Mouse (Mus musculus): ENCODE results near the gene Itpk1.

The Itpk1 gene

DNA sequence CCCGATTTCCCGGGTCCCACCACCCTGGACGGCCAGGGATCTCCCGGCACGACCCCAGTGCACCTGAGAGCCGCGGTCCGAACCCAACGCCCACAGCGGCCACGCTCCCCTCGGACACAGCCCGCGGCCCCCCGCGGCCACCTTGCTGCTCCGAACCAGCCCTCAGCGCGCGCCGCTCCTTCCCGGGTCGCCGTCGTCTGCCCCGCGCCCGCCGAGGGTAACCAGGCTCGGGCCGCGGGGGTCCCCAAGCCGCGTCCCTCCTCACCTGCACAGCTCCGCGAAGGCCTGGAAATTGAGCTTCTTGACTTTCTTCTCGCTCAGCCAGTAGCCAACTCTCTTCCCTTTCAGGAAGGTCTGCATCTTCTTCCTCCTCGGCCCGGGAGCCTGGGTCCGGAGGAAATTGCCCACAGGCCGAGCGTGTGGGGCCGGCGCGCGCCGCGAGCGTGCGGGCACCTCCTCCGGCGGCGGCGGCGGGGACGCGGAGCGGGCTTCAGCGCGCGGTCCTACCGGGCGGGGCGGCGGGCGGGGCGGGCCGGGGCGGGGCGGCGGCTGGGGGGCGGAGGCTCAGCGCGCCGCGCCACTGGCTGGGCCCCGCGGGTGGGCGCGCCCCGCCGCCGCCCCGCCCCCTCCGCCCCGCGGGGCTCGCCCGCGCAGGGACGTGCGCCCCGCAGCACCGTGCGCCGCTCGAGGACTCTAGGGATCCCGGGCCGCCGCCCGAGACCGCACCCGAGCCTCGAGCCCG, at the start of gene Itpk1:
Gene Itpk1 (minus strand): TSS at position 474 of the 742 bp plus-strand sequence.
- in situ Hi-C loops (cut with MboI; ENCODE audit: low pct_unique_long_range_greater_than_20kb in 1 of 2, low sequenced_read_pairs in 2 of 2, unreplicated experiment in 1 of 2), result no loop called here

DNA sequence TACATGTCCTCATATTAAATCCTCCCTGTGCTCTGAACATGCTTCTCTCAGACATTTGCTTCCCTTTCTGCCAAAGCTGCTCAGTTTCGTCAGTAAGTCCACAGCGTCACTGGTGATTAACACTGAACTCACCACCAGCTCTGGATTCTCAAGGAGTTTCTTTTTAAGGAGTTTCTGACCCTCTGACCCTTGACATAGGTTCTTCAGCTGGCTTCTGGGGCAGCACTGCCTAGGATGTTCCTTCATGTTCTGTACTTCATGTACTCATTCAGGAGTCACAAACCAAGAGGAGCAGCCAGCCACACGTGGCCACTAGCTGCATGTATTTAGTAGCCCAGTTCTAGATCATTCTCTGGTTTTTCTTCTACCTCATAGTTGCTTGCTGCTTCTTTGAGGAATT, 43.5 kb upstream of the Itpk1 start:
- in situ Hi-C loops (cut with MboI; ENCODE audit: low pct_unique_long_range_greater_than_20kb in 1 of 2, low sequenced_read_pairs in 2 of 2, unreplicated experiment in 1 of 2), result no loop called here

DNA sequence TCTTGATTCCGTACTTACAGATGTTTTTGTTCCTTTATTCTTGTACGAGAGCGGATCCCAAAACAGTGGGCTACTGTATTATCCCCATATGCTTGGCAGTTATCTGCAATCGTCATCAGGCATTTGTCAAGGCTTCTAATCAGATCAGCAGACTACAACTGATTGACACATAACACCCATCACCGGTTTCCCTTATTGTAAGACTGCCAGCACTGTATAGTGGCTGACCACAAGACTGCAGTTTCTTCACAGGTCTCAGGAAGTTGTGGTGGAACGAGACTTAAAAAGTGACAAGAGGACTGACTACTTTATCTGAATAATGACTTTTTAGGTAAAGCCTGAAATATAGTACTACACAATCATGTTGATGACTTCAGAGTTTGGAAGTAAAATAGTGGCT, 40.1 kb upstream of the Itpk1 start:
- in situ Hi-C loops (cut with MboI; ENCODE audit: low pct_unique_long_range_greater_than_20kb in 1 of 2, low sequenced_read_pairs in 2 of 2, unreplicated experiment in 1 of 2), result no loop called here

- in situ Hi-C loops (cut with MboI; ENCODE audit: low pct_unique_long_range_greater_than_20kb in 1 of 2, low sequenced_read_pairs in 2 of 2, unreplicated experiment in 1 of 2), result no loop called here
Measured at GRCm38 (mm10) chr12:102743589-102744574, 39.2 kb upstream of the Itpk1 start, which contains the start of the genes Moap1 and Tmem251. Gene Moap1 (minus strand): TSS chr12:102743661. Gene Tmem251 (plus strand): TSS chr12:102743762.

DNA sequence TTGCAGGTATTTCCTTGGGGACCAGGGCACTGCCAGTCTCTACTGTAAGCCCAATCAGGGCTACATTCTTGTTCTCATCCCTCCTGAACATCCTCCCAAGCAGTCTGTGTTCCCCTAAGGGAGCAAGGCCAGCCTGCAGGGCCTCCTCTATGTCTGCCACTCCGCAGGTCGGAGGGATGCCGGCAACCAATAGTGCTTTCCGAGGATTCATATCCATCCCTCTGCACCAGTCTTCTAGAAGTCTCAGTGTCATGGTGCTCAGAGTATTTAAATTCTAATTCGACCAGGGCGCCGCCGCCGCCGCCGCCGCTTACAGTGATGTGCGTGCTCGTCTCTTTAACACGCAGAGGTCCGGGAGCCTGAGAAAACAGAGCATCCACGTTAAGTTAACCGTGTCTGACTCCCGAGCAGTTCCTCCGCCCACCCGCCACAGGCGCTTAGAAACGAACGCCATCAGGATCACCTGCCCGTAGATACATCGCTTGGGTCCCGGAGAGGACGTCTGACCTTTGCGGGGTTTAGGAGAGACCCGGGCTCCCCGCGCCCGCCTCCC, 38.4 kb upstream of the Itpk1 start:
- in situ Hi-C loops (cut with MboI; ENCODE audit: low pct_unique_long_range_greater_than_20kb in 1 of 2, low sequenced_read_pairs in 2 of 2, unreplicated experiment in 1 of 2), result no loop called here

DNA sequence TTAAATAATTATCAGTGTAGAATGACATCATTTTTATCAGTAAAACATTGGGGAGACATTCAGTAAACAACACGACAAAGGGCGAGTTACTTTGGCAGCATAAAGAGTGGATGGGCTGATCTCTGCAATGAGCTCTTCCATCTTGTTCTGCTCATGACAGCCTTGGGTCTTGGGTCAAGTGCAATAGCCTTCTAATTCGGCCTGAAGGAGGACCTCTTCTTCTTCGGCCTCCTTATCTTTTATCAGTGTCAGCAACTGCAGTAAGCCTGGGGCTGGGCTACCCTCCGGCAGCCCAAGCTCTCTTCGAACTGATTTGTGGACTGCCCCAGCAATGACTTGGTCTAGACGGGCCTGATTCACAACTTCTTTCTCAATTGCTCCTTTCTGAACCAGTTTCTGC, 37.3 kb upstream of the Itpk1 start:
- in situ Hi-C loops (cut with MboI; ENCODE audit: low pct_unique_long_range_greater_than_20kb in 1 of 2, low sequenced_read_pairs in 2 of 2, unreplicated experiment in 1 of 2), result no loop called here

DNA sequence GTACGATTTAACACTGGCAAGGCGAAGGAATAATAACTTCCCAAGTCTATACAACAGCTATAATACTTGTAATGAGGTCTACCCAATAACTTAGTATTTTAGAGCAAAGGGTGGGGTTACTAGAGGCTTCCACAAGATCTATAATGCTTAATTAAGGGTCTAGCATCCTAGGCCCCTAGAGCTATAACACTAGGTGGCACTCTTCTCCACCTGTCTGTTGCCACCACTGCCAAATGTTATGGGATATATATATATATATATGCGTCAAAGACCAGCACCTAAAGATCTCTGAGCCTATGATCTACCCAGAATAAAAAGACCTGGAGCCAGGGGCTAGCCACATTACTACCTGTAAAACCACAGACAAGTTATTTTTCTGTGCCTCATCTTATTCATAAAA, 35.6 kb upstream of the Itpk1 start:
- in situ Hi-C loops (cut with MboI; ENCODE audit: low pct_unique_long_range_greater_than_20kb in 1 of 2, low sequenced_read_pairs in 2 of 2, unreplicated experiment in 1 of 2), result no loop called here

- in situ Hi-C loops (cut with MboI; ENCODE audit: low pct_unique_long_range_greater_than_20kb in 1 of 2, low sequenced_read_pairs in 2 of 2, unreplicated experiment in 1 of 2), result no loop called here
Measured at GRCm38 (mm10) chr12:102739096-102739495, 34.4 kb upstream of the Itpk1 start.

DNA sequence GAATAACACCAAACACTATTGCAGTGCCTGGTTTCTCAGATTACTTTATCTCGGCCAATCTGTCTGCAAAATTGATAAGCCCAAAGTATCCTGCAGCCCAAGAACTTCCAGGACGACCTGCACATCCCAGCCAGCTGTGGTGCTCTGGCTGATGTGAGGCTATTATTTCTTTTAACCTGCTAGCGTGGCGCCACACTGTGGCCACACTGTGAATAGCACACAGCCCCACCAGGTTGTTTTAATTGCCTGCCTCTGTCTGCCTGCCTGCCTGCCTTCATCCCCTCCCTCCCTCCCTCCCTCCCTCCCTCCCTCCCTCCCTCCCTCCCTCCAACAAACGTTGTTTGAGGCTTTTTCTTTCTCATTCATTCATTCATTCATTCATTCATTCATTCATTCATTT, 28.7 kb upstream of the Itpk1 start:
- in situ Hi-C loops (cut with MboI; ENCODE audit: low pct_unique_long_range_greater_than_20kb in 1 of 2, low sequenced_read_pairs in 2 of 2, unreplicated experiment in 1 of 2), result no loop called here

DNA sequence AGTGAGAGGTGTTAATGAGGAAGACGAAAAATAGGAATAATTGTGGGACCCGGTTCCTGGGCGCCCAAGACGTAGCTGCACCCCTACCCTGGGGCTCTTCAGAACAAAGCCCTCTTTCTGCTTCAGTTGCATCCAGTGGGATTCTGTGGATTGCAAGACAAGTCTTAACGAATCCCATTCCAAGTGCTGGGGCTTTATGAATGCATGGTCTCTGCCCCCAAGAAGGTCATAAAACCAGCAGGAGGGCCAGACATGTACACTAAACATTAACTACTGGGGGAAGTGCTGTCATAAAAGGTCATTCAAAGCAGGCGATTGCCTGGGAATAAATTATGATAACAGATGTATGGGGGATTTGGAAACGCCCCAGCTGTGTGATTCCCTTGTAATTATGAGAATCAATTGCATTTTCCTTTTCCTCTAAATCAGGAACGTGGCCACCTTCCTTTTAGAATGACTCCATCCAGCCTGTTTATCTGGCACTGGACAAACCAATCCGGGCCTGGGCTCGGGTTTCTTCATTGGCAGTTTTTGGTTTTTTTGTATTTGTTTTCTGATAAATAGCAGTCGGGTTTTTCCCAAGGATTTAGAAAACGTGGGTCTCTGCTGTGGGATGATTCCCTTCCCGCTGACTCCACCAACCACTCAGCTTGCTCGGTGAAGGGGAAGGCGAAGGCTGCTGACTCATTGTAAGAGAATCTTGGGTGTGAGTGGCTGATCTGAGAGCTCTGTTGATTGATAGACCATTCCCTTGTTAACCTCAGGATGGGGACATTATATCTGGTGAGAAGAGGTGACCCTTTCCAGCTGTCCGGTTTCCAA, 26.3 kb upstream of the Itpk1 start:
- in situ Hi-C loops (cut with MboI; ENCODE audit: low pct_unique_long_range_greater_than_20kb in 1 of 2, low sequenced_read_pairs in 2 of 2, unreplicated experiment in 1 of 2), result no loop called here

DNA sequence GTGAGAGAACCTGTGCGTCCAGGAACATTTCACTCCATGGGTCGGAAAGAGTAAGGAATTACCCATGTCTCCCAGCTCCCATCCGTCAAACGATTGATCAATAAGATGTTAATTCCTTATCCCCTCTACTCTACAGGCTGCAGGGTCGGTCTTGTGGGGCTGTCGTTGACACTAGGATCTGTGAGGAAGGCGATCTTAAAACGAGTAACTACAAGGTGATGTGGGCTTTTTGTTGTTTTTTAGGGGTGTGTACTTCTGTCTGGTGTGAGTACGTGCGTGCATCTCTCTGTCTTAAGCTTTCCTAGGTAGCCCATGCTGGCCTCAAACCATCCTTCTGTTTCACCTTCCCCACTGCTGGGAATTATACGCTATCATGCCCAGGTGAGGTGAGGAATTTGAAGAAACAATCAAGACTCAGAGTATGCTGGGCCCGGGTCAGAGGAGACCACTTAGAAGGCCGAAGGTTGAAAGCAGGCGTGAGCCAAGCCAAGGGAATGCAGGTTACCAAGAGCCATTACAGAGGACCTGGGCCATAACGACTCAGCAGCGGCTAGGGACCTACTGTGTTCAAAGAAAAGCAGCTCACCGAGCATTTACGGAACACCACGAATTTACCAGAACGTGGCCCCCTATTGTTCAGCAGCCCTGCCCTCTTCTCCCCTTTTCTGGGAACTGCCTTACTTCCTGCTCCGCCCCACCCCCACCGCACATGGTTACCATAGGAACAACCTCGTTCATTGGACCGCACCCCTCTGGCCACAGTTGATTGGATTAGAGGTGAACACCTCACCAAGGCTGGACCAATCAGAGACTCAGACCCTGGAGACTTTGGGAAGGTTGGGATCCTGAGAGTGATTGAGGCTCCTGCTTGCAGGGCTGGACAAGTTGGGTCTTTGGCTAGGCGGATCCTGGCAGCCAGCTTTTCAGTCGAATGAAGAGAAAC, 25.4 kb upstream of the Itpk1 start:
- in situ Hi-C loops (cut with MboI; ENCODE audit: low pct_unique_long_range_greater_than_20kb in 1 of 2, low sequenced_read_pairs in 2 of 2, unreplicated experiment in 1 of 2), result loop anchor here in 1 of 2 experiments (10.0 kb wide), 1 partner anchor 205 kb away; no protein-coding TSS in a partner anchor

DNA sequence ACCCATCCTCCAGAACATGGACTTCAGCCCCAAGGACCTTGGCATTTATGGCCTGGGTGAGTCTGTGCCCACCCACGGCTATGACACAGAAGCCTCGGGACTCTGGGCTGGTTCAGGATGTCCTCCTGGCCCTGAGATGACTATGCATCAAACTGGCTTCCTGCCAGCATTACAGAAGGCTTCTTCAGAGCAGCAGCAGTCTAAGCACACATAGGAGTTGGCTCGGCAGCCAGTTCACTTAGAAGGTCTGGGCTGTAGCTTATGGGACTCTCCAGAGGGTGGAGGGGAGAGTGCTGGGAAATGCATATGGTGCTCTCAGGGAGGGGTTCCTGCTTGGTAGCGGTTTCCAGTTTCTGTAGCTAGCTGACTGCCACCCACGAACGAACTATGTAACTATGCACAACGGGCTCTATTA, 21.0 kb upstream of the Itpk1 start:
- in situ Hi-C loops (cut with MboI; ENCODE audit: low pct_unique_long_range_greater_than_20kb in 1 of 2, low sequenced_read_pairs in 2 of 2, unreplicated experiment in 1 of 2), result loop anchor here in 1 of 2 experiments (10.0 kb wide), 1 partner anchor 201 kb away; no protein-coding TSS in a partner anchor

GRCm38 (mm10) chr12:102725146-102725545, 20.4 kb upstream of the Itpk1 start:
- in situ Hi-C loops (cut with MboI; ENCODE audit: low pct_unique_long_range_greater_than_20kb in 1 of 2, low sequenced_read_pairs in 2 of 2, unreplicated experiment in 1 of 2), result loop anchor here in 1 of 2 experiments (10.0 kb wide), 1 partner anchor 200 kb away; no protein-coding TSS in a partner anchor

- in situ Hi-C loops (cut with MboI; ENCODE audit: low pct_unique_long_range_greater_than_20kb in 1 of 2, low sequenced_read_pairs in 2 of 2, unreplicated experiment in 1 of 2), result loop anchor here (5.0 to 10.0 kb wide), 2 partner anchors 197 to 199 kb away; no protein-coding TSS in a partner anchor
Measured at GRCm38 (mm10) chr12:102723861-102724260, 19.1 kb upstream of the Itpk1 start.

GRCm38 (mm10) chr12:102722966-102723365, 18.2 kb upstream of the Itpk1 start:
- in situ Hi-C loops (cut with MboI; ENCODE audit: low pct_unique_long_range_greater_than_20kb in 1 of 2, low sequenced_read_pairs in 2 of 2, unreplicated experiment in 1 of 2), result loop anchor here (5.0 to 10.0 kb wide), 2 partner anchors 196 to 198 kb away; no protein-coding TSS in a partner anchor

- in situ Hi-C loops (cut with MboI; ENCODE audit: low pct_unique_long_range_greater_than_20kb in 1 of 2, low sequenced_read_pairs in 2 of 2, unreplicated experiment in 1 of 2), result loop anchor here (5.0 to 10.0 kb wide), 2 partner anchors 195 to 198 kb away; no protein-coding TSS in a partner anchor
Measured at GRCm38 (mm10) chr12:102722451-102722850, 17.7 kb upstream of the Itpk1 start.

Measured in mouse embryonic stem cell (cell line).